Mouse (Mus musculus) ovary, postnatal 14 days (tissue): ENCODE results near the gene Tti1.
A peak's percentile ranks its signal among the peaks of the same experiment; 100 is the strongest.
"Not testable (repeated sequence)": the region's sequence is repeated elsewhere in the genome, so short reads cannot be mapped to it uniquely, and the experiment has no call there.

ENCODE experiments used
- DNase-seq: peaks from one replicate; pipeline ENCODE4 v3.0.0; 2022; ENCODE audit warnings: low spot score

The Tti1 gene

GRCm38 (mm10) chr2:158028354-158028863 lies at the start of gene Tti1, which contains the start of gene Rprd1b:
Tti1 (minus strand) TSS chr2:158028433.
Rprd1b (plus strand) TSS chr2:158028497.
- DNase-seq: peak; percentile 94

GRCm38 (mm10) chr2:158077981-158078380 lies 49.7 kb upstream of the Tti1 start:
- no peak for DNase-seq

GRCm38 (mm10) chr2:158076690-158077089 lies 48.5 kb upstream of the Tti1 start:
- DNase-seq: no peak

GRCm38 (mm10) chr2:158074835-158075234 lies 46.6 kb upstream of the Tti1 start:
- no peak for DNase-seq

- DNase-seq: no peak
These were observed 43.4 kb upstream of the Tti1 start for GRCm38 (mm10) chr2:158071633-158071995.

- no peak for DNase-seq
These were observed 42.8 kb upstream of the Tti1 start for GRCm38 (mm10) chr2:158070885-158071632.

GRCm38 (mm10) chr2:158068444-158068971 lies 40.3 kb upstream of the Tti1 start:
- DNase-seq: no peak

- DNase-seq: no peak
These were observed 39.1 kb upstream of the Tti1 start for GRCm38 (mm10) chr2:158067260-158067824.

- DNase-seq: no peak
These were observed 38.2 kb upstream of the Tti1 start for GRCm38 (mm10) chr2:158066456-158066855.

GRCm38 (mm10) chr2:158065064-158065463 lies 36.8 kb upstream of the Tti1 start:
- DNase-seq: no peak

GRCm38 (mm10) chr2:158064571-158065048 lies 36.4 kb upstream of the Tti1 start:
- no peak for DNase-seq

GRCm38 (mm10) chr2:158063036-158063435 lies 34.8 kb upstream of the Tti1 start:
- no peak for DNase-seq

- DNase-seq: no peak
These were observed 31.5 kb upstream of the Tti1 start for GRCm38 (mm10) chr2:158059666-158060105.

GRCm38 (mm10) chr2:158058534-158058933 lies 30.3 kb upstream of the Tti1 start:
- DNase-seq: peak; percentile 54

- DNase-seq: no peak
These were observed 28.8 kb upstream of the Tti1 start for GRCm38 (mm10) chr2:158057030-158057429.

- not testable (repeated sequence) for DNase-seq
These were observed 27.1 kb upstream of the Tti1 start for GRCm38 (mm10) chr2:158055383-158055782.

GRCm38 (mm10) chr2:158054596-158054995 lies 26.4 kb upstream of the Tti1 start:
- no peak for DNase-seq

GRCm38 (mm10) chr2:158050116-158050515 lies 21.9 kb upstream of the Tti1 start:
- DNase-seq: no peak

GRCm38 (mm10) chr2:158048718-158049117 lies 20.5 kb upstream of the Tti1 start:
- DNase-seq: no peak

- peak; percentile 45 for DNase-seq
These were observed 19.7 kb upstream of the Tti1 start for GRCm38 (mm10) chr2:158047903-158048302.

- DNase-seq: no peak
These were observed 18.0 kb upstream of the Tti1 start for GRCm38 (mm10) chr2:158046186-158046585.

- no peak for DNase-seq
These were observed 15.3 kb upstream of the Tti1 start for GRCm38 (mm10) chr2:158043504-158043903.

GRCm38 (mm10) chr2:158040396-158040795 lies 12.2 kb upstream of the Tti1 start:
- no peak for DNase-seq
